Mouse (Mus musculus) myocyte (in vitro differentiated cells): ENCODE measurements around the gene Tnxb. TPM values are rescaled to one million over a fixed set of nuclear protein-coding genes. Genes with fewer than 3 reads are reported as not detected.
A peak's percentile ranks its signal among the peaks of the same experiment; 100 is the strongest.

Experiments
- H3K27me3 ChIP-seq: one replicate; pipeline ENCODE4 v1.6.1; 2011; ENCODE audit not compliant: control insufficient read depth, insufficient read depth, insufficient read length
- H3K36me3 ChIP-seq: one replicate; pipeline ENCODE4 v1.6.1; 2011; ENCODE audit not compliant: control insufficient read depth, insufficient read depth
- H3K4me2 ChIP-seq: one replicate; pipeline ENCODE4 v1.6.1; 2011; ENCODE audit warnings: low read depth, control low read depth
- H3K4me3 ChIP-seq: one replicate; pipeline ENCODE4 v1.5.1; 2011; ENCODE audit warnings: mild to moderate bottlenecking, control low read depth, moderate library complexity
- H3K79me2 ChIP-seq: one replicate; pipeline ENCODE4 v1.6.1; 2011; ENCODE audit not compliant: control insufficient read depth, insufficient read depth
- H3ac ChIP-seq: one replicate; pipeline ENCODE4 v1.6.1; 2011; ENCODE audit not compliant: control insufficient read depth, insufficient read length
- CEBPB ChIP-seq: IDR thresholded peaks from 2 replicates; pipeline ENCODE4 v1.6.1; 2011; ENCODE audit warnings: mild to moderate bottlenecking, moderate library complexity; ENCODE audit not compliant: poor library complexity, insufficient read depth, severe bottlenecking
- E2F4 ChIP-seq: IDR thresholded peaks from one replicate; pipeline ENCODE4 v1.6.1; 2011; ENCODE audit warnings: mild to moderate bottlenecking, control low read depth, moderate library complexity; ENCODE audit not compliant: insufficient read depth
- MAX ChIP-seq: IDR thresholded peaks from one replicate; pipeline ENCODE4 v1.6.1; 2011; ENCODE audit warnings: low read depth, mild to moderate bottlenecking, control low read depth
- MYOD1 ChIP-seq, 3 experiments: IDR thresholded peaks; one replicate each; pipeline ENCODE4 v1.6.1; 2011; ENCODE audit warnings: control low read depth in 2 of 3, low read depth in 2 of 3, mild to moderate bottlenecking in 2 of 3, moderate library complexity in 1 of 3; ENCODE audit not compliant: insufficient read length in 2 of 3, control insufficient read depth in 1 of 3
- MYOG ChIP-seq, 3 experiments: IDR thresholded peaks; one replicate each; pipeline ENCODE4 v1.6.1; 2011; ENCODE audit warnings: control low read depth in 2 of 3, low read depth in 2 of 3, mild to moderate bottlenecking in 2 of 3; ENCODE audit not compliant: insufficient read length in 2 of 3, control insufficient read depth in 1 of 3, insufficient read depth in 1 of 3
- POLR2A ChIP-seq: IDR thresholded peaks from one replicate; pipeline ENCODE4 v1.6.1; 2011; ENCODE audit warnings: low read depth, mild to moderate bottlenecking, control low read depth, moderate library complexity; ENCODE audit not compliant: insufficient read length
- POLR2AphosphoS2 ChIP-seq: IDR thresholded peaks from one replicate; pipeline ENCODE4 v1.6.1; 2011; ENCODE audit warnings: low read depth, control low read depth; ENCODE audit not compliant: insufficient read length
- REST ChIP-seq: IDR thresholded peaks from one replicate; pipeline ENCODE4 v1.6.1; 2011; ENCODE audit warnings: mild to moderate bottlenecking, control low read depth, moderate library complexity; ENCODE audit not compliant: insufficient read depth, insufficient read length
- SRF ChIP-seq: IDR thresholded peaks from one replicate; pipeline ENCODE4 v1.6.1; 2011; ENCODE audit warnings: low read depth; ENCODE audit not compliant: control insufficient read depth, insufficient read length
- TCF12 ChIP-seq: IDR thresholded peaks from one replicate; pipeline ENCODE4 v1.6.1; 2011; ENCODE audit warnings: mild to moderate bottlenecking, control low read depth; ENCODE audit not compliant: poor library complexity, insufficient read depth, severe bottlenecking
- TCF3 ChIP-seq: IDR thresholded peaks from one replicate; pipeline ENCODE4 v1.6.1; 2011; ENCODE audit warnings: low read depth, control low read depth; ENCODE audit not compliant: insufficient read length
- USF1 ChIP-seq: IDR thresholded peaks from one replicate; pipeline ENCODE4 v1.6.1; 2011; ENCODE audit warnings: low read depth, mild to moderate bottlenecking, control low read depth, moderate library complexity
- polyA plus RNA-seq: library from polyadenylated mRNA; unstranded; fragments of >200 nt; fragmentation: generic; extraction: Trizol; gene quantifications from one replicate; pipeline ENCODE4 v1.2.1, GENCODE M21; 2012; ENCODE audit warnings: missing spikeins

Tnxb gene
- polyA plus RNA-seq, 1 experiment: under 0.01 TPM

GRCm38 (mm10) chr17:34637459-34637858 is 32.9 kb upstream of the Tnxb start:
- Histone ChIP-seq H3K4me2 (peak overlapping the region; percentile 12), H3ac (no peak overlapping the region), H3K27me3 (peaks cover 18% of the 10 kb centered on the region), H3K79me2 (no peaks in the 10 kb centered on the region), H3K36me3 (no peaks in the 10 kb centered on the region), H3K4me3 (no peak overlapping the region)
- TF ChIP-seq MAX: no peak
- no peak for TF ChIP-seq TCF3
- no peak for TF ChIP-seq MYOG (IDR thresholded peaks at IDR 0.05; ENCODE audit: control insufficient read depth in 1 of 3, insufficient read depth in 1 of 3, insufficient read length in 2 of 3, low read depth in 2 of 3)
- no peak for TF ChIP-seq SRF
- TF ChIP-seq POLR2AphosphoS2: no peak
- no peak for TF ChIP-seq USF1
- TF ChIP-seq TCF12: no peak

- H3K4me2 ChIP-seq: peak overlapping the region; percentile 65
- no peak overlapping the region for H3ac ChIP-seq
- no peaks in the 10 kb centered on the region for H3K79me2 ChIP-seq
- H3K4me3 ChIP-seq: no peak overlapping the region
- H3K27me3 ChIP-seq: no peaks in the 10 kb centered on the region
- H3K36me3 ChIP-seq: no peaks in the 10 kb centered on the region
- TF ChIP-seq POLR2AphosphoS2 (no peak), TCF3 (no peak), TCF12 (no peak), MYOG (IDR thresholded peaks at IDR 0.05; ENCODE audit: control insufficient read depth in 1 of 3, insufficient read depth in 1 of 3, insufficient read length in 2 of 3, low read depth in 2 of 3) (no peak), USF1 (no peak), REST (no peak)
Measured at GRCm38 (mm10) chr17:34639461-34640255, 30.7 kb upstream of the Tnxb start.

GRCm38 (mm10) chr17:34640778-34641601 is 29.3 kb upstream of the Tnxb start:
- TF ChIP-seq TCF12 (no peak), MYOG (IDR thresholded peaks at IDR 0.05; ENCODE audit: control insufficient read depth in 1 of 3, insufficient read depth in 1 of 3, insufficient read length in 2 of 3, low read depth in 2 of 3) (peak in 2 of 3 experiments; percentile 5 to 78)
- H3K4me3 ChIP-seq: no peak overlapping the region
- no peak overlapping the region for H3ac ChIP-seq
- H3K36me3 ChIP-seq: no peaks in the 10 kb centered on the region
- peaks cover 5% of the 10 kb centered on the region for H3K79me2 ChIP-seq
- peak overlapping the region; percentile 65 for H3K4me2 ChIP-seq
- no peaks in the 10 kb centered on the region for H3K27me3 ChIP-seq

DNA sequence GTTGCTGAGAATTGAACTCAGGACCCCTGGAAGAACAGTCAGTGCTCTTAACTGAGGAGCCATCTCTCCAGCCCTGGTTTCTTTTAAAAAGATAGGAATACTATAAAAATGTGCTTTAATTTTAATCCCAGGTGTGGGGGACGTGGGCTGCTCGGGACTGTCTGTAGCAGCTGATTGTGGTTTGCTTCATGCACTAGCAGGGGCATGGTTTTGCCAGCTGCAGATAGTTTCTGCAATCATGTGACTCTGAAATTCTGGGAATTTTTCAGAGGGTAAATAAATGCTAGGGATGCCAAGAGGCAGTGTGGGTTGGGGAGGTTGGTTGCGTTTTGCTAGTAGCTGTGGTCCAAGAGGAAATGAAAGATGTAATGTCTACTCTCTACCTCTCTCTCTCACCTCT is 28.4 kb upstream of the Tnxb start:
- Histone ChIP-seq H3K4me3 (no peak overlapping the region), H3K36me3 (no peaks in the 10 kb centered on the region), H3K27me3 (no peaks in the 10 kb centered on the region), H3K79me2 (peaks cover 5% of the 10 kb centered on the region), H3ac (no peak overlapping the region), H3K4me2 (peak overlapping the region; percentile 65)
- peak; percentile 69 for TF ChIP-seq TCF12
- TF ChIP-seq SRF: no peak
- TF ChIP-seq USF1: peak; percentile 77
- TF ChIP-seq POLR2A: no peak
- peak; percentile 23 to 71 (median 62) for TF ChIP-seq MYOD1 (IDR thresholded peaks at IDR 0.05; ENCODE audit: control insufficient read depth in 1 of 3, insufficient read length in 2 of 3, low read depth in 2 of 3)
- TF ChIP-seq MYOG (IDR thresholded peaks at IDR 0.05; ENCODE audit: control insufficient read depth in 1 of 3, insufficient read depth in 1 of 3, insufficient read length in 2 of 3, low read depth in 2 of 3): peak; percentile 5 to 75 (median 40)
- peak; percentile 64 for TF ChIP-seq TCF3

DNA sequence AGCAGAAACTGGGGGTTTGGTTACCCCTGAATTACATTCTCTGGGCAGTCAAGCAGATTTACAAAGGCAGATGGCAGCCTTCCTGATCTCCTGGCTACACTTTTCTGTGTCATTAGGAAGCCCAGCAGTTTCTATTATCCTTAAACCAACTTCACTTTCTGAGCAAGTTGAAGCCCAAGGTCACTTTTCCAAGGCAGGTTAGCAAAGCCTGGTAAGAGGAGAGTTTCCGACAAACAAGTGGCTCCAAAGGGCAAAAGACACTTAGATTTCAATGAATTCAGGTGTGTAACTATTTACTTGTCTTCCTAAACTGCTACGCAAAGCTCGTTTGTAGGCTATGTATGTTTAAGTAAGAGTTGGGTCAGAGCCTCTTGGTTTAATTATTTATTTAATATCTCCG is 27.0 kb upstream of the Tnxb start:
- Histone ChIP-seq H3ac (no peak overlapping the region), H3K4me3 (no peak overlapping the region), H3K79me2 (peaks cover 9% of the 10 kb centered on the region), H3K36me3 (no peaks in the 10 kb centered on the region), H3K4me2 (peak overlapping the region; percentile 47), H3K27me3 (no peaks in the 10 kb centered on the region)
- no peak for TF ChIP-seq E2F4
- TF ChIP-seq USF1: no peak
- TF ChIP-seq MYOG (IDR thresholded peaks at IDR 0.05; ENCODE audit: control insufficient read depth in 1 of 3, insufficient read depth in 1 of 3, insufficient read length in 2 of 3, low read depth in 2 of 3): no peak
- TF ChIP-seq CEBPB: no peak
- no peak for TF ChIP-seq SRF
- TF ChIP-seq REST: no peak
- no peak for TF ChIP-seq POLR2A
- TF ChIP-seq POLR2AphosphoS2: no peak
